Mouse (Mus musculus) MEL (cell line): ENCODE measurements around the gene Foxd1.

Source experiments
- CHD2 ChIP-seq: IDR thresholded peaks from 2 replicates; pipeline ENCODE4 v1.6.1; 2011; ENCODE audit warnings: low read length, improper control_type of control experiment
- CTCF ChIP-seq, 3 experiments: IDR thresholded peaks in 2 of 3; conservative IDR thresholded peaks in 1 of 3; 2 replicates each; pipeline ENCODE4 v1.5.1; 2011 to 2012; ENCODE audit warnings: low read length in 3 of 3, low read depth in 2 of 3, mild to moderate bottlenecking in 2 of 3, improper control_type of control experiment in 1 of 3, inconsistent platforms in 1 of 3, mixed read lengths in 1 of 3, moderate library complexity in 1 of 3; ENCODE audit not compliant: control insufficient read depth in 1 of 3, insufficient read depth in 1 of 3, poor library complexity in 1 of 3, severe bottlenecking in 1 of 3
- E2F4 ChIP-seq: IDR thresholded peaks from 2 replicates; pipeline ENCODE4 v1.6.1; 2011; ENCODE audit warnings: low read depth, low read length, improper control_type of control experiment, borderline replicate concordance
- EP300 ChIP-seq, 2 experiments: IDR thresholded peaks; 2 replicates each; pipeline ENCODE4 v1.6.1; 2011; ENCODE audit warnings: improper control_type of control experiment in 2 of 2, low read length in 2 of 2, low read depth in 1 of 2, mild to moderate bottlenecking in 1 of 2
- KAT2A ChIP-seq: conservative IDR thresholded peaks from 2 replicates; pipeline ENCODE4 v1.6.1; 2012; ENCODE audit warnings: low read depth, low read length, improper control_type of control experiment, inconsistent platforms
- NRF1 ChIP-seq: IDR thresholded peaks from 2 replicates; pipeline ENCODE4 v1.6.1; 2014; ENCODE audit warnings: low read depth, mild to moderate bottlenecking, inconsistent platforms, low read length, improper control_type of control experiment, moderate library complexity; ENCODE audit not compliant: poor library complexity, insufficient read depth, severe bottlenecking
- POLR2A ChIP-seq, 2 experiments: IDR thresholded peaks; 2 replicates each; pipeline ENCODE4 v1.6.1; 2011 to 2012; ENCODE audit warnings: low read length in 2 of 2, mild to moderate bottlenecking in 2 of 2, control low read depth in 1 of 2, improper control_type of control experiment in 1 of 2, low read depth in 1 of 2, moderate library complexity in 1 of 2; ENCODE audit not compliant: control insufficient read depth in 1 of 2, insufficient read depth in 1 of 2, poor library complexity in 1 of 2
- POLR2AphosphoS2 ChIP-seq: IDR thresholded peaks from 2 replicates; pipeline ENCODE4 v1.6.1; 2011; ENCODE audit warnings: low read length, improper control_type of control experiment
- RAD21 ChIP-seq: IDR thresholded peaks from 2 replicates; pipeline ENCODE4 v1.6.1; 2011; ENCODE audit warnings: mild to moderate bottlenecking, low read depth, low read length, improper control_type of control experiment
- TCF12 ChIP-seq: IDR thresholded peaks from 2 replicates; pipeline ENCODE4 v1.6.1; 2014; ENCODE audit warnings: low read depth, mild to moderate bottlenecking, inconsistent platforms, low read length, improper control_type of control experiment, moderate library complexity
- UBTF ChIP-seq: IDR thresholded peaks from 2 replicates; pipeline ENCODE4 v1.6.1; 2012; ENCODE audit warnings: low read depth, mild to moderate bottlenecking, inconsistent platforms, low read length, improper control_type of control experiment, moderate library complexity, borderline replicate concordance; ENCODE audit not compliant: insufficient read depth
- USF1 ChIP-seq: IDR thresholded peaks from 2 replicates; pipeline ENCODE4 v1.6.1; 2014; ENCODE audit warnings: low read depth, mild to moderate bottlenecking, inconsistent platforms, low read length, improper control_type of control experiment, moderate library complexity
- ZKSCAN1 ChIP-seq: IDR thresholded peaks from 2 replicates; pipeline ENCODE4 v1.6.1; 2012; ENCODE audit warnings: low read depth, mild to moderate bottlenecking, inconsistent platforms, low read length, improper control_type of control experiment, moderate library complexity
- ZNF384 ChIP-seq: IDR thresholded peaks from 2 replicates; pipeline ENCODE4 v1.6.1; 2012; ENCODE audit warnings: low read depth, mild to moderate bottlenecking, inconsistent platforms, low read length, improper control_type of control experiment

GRCm38 (mm10) chr13:98325034-98325433 is 29.0 kb upstream of the Foxd1 start:
- TF ChIP-seq CTCF (IDR thresholded peaks at IDR 0.05 in 2 of 3, conservative IDR thresholded peaks at IDR 0.05 in 1 of 3; ENCODE audit: control insufficient read depth in 1 of 3, insufficient read depth in 1 of 3, low read depth in 2 of 3, low read length in 3 of 3, poor library complexity in 1 of 3, severe bottlenecking in 1 of 3) (no peak), RAD21 (no peak), EP300 (IDR thresholded peaks at IDR 0.05; ENCODE audit: low read depth in 1 of 2, low read length in 2 of 2) (no peak), USF1 (no peak), TCF12 (no peak), NRF1 (no peak), KAT2A (no peak), POLR2AphosphoS2 (no peak), ZNF384 (no peak), CHD2 (no peak), POLR2A (IDR thresholded peaks at IDR 0.05; ENCODE audit: control insufficient read depth in 1 of 2, insufficient read depth in 1 of 2, low read depth in 1 of 2, low read length in 2 of 2, poor library complexity in 1 of 2) (no peak), UBTF (no peak), ZKSCAN1 (no peak), E2F4 (no peak)
